17 mouse cellular contexts compared by ENCODE assay signal in genomic region chr7:66544352-66545053, GRCm38 (mm10).
DNase-seq lines count a peak whose midpoint lies in the region; ATAC-seq lines count a peak whose summit lies in the region.
"Had no signal": no experiment of that assay in that cellular context is flagged by ENCODE, and none has a peak within 500 bp of the region (broad histone marks: within the 10 kb centered on the region; RNA-seq: fewer than 3 reads in every experiment).

No protein-coding gene starts in this region.

- peak; percentile 85 for DNase-seq in heart, adult 11 months
- DNase-seq in liver, embryonic 13.5 days, result peak; percentile 1
- peak; percentile 84 for DNase-seq in ZHBTc4 (ENCODE audit: low read depth, low spot score)
- peak; percentile 15 for DNase-seq in retina, postnatal 1 day
- DNase-seq in urinary bladder, postnatal 4 days (ENCODE audit: low spot score in 2 of 2), result no peak
- no peak for DNase-seq in cerebellum, adult 9-11 months
- DNase-seq: B cell, adult 2 months; cerebellum, adult 11 months; gastrocnemius, adult 2 months; thymus, postnatal 36 days had no signal

- H3K4me1 ChIP-seq in heart, embryonic 11.5 days (ENCODE audit: control insufficient read depth, insufficient read depth, low read length), result no peaks in the 10 kb centered on the region
- H3K4me1 ChIP-seq in liver, embryonic 13.5 days (replicated peaks), result peaks cover 3% of the 10 kb centered on the region; the same call in 1 of the 2 replicates
- no peaks in the 10 kb centered on the region for H3K4me1 ChIP-seq in liver, embryonic 12.5 days
- H3K4me1 ChIP-seq: forebrain, embryonic 13.5 days; midbrain, embryonic 10.5 days; stomach, embryonic 15.5 days had no signal

- no peak overlapping the region for H3K4me3 ChIP-seq in heart, embryonic 11.5 days (ENCODE audit: low read depth, low read length)
- no peak overlapping the region for H3K4me3 ChIP-seq in liver, embryonic 13.5 days (replicated peaks)
- no peak overlapping the region for H3K4me3 ChIP-seq in liver, embryonic 12.5 days
- H3K4me3 ChIP-seq: forebrain, embryonic 13.5 days; gastrocnemius, adult 2 months; limb, embryonic 15.5 days; midbrain, embryonic 10.5 days; stomach, embryonic 15.5 days had no signal

- 75% methylated on average over 11 of the region's 11 CpGs for WGBS in heart, embryonic 11.5 days (ENCODE audit: insufficient replicate concordance)
- 64% methylated on average over 11 of the region's 11 CpGs for WGBS in liver, embryonic 13.5 days (ENCODE audit: insufficient replicate concordance)
- WGBS in liver, embryonic 12.5 days (ENCODE audit: insufficient replicate concordance), result 67% methylated on average over 11 of the region's 11 CpGs

- H3K27ac ChIP-seq in heart, embryonic 11.5 days (ENCODE audit: low read depth, low read length), result no peak overlapping the region
- no peak overlapping the region for H3K27ac ChIP-seq in liver, embryonic 13.5 days
- no peak overlapping the region for H3K27ac ChIP-seq in liver, embryonic 12.5 days
- H3K27ac ChIP-seq: forebrain, embryonic 13.5 days; gastrocnemius, adult 2 months; limb, embryonic 15.5 days; midbrain, embryonic 10.5 days; stomach, embryonic 15.5 days had no signal

- no peaks in the 10 kb centered on the region for H3K27me3 ChIP-seq in heart, embryonic 11.5 days (ENCODE audit: control insufficient read depth, insufficient read depth, low read length)
- no peaks in the 10 kb centered on the region for H3K27me3 ChIP-seq in liver, embryonic 13.5 days
- H3K27me3 ChIP-seq in liver, embryonic 12.5 days (replicated peaks), result no peaks in the 10 kb centered on the region
- H3K27me3 ChIP-seq: forebrain, embryonic 13.5 days; limb, embryonic 15.5 days; stomach, embryonic 15.5 days had no signal

- no peaks in the 10 kb centered on the region for H3K36me3 ChIP-seq in heart, embryonic 11.5 days (ENCODE audit: control insufficient read depth, insufficient read depth, low read length)
- no peaks in the 10 kb centered on the region for H3K36me3 ChIP-seq in liver, embryonic 13.5 days
- H3K36me3 ChIP-seq in liver, embryonic 12.5 days, result no peaks in the 10 kb centered on the region
- H3K36me3 ChIP-seq: limb, embryonic 15.5 days; midbrain, embryonic 10.5 days; stomach, embryonic 15.5 days had no signal

- H3K9me3 ChIP-seq in heart, embryonic 11.5 days (replicated peaks; ENCODE audit: control insufficient read depth, low read length), result no peaks in the 10 kb centered on the region
- H3K9me3 ChIP-seq in liver, embryonic 13.5 days (replicated peaks), result no peaks in the 10 kb centered on the region
- no peaks in the 10 kb centered on the region for H3K9me3 ChIP-seq in liver, embryonic 12.5 days (replicated peaks)
- H3K9me3 ChIP-seq: forebrain, embryonic 13.5 days; limb, embryonic 15.5 days; midbrain, embryonic 10.5 days; stomach, embryonic 15.5 days had no signal

- no peak overlapping the region for H3K4me2 ChIP-seq in heart, embryonic 11.5 days
- H3K4me2 ChIP-seq in liver, embryonic 13.5 days, result no peak overlapping the region
- H3K4me2 ChIP-seq in liver, embryonic 12.5 days, result no peak overlapping the region
- H3K4me2 ChIP-seq: forebrain, embryonic 13.5 days; limb, embryonic 15.5 days; stomach, embryonic 15.5 days had no signal

- no peak for ATAC-seq in heart, embryonic 11.5 days (replicated peaks; ENCODE audit: insufficient number of reproducible peaks, low FRiP score, low TSS enrichment)
- ATAC-seq in liver, embryonic 13.5 days (ENCODE audit: low read depth), result no peak
- ATAC-seq in liver, embryonic 12.5 days, result no peak
- ATAC-seq: forebrain, embryonic 13.5 days; inflammation-experienced regulatory T-cells, adult 6 months had no signal

- no peak overlapping the region for H3K9ac ChIP-seq in heart, embryonic 11.5 days (ENCODE audit: low read depth, low read length)
- H3K9ac ChIP-seq in liver, embryonic 13.5 days, result no peak overlapping the region
- H3K9ac ChIP-seq in liver, embryonic 12.5 days, result no peak overlapping the region
- H3K9ac ChIP-seq: forebrain, embryonic 13.5 days; limb, embryonic 15.5 days; stomach, embryonic 15.5 days had no signal

Comparison
In these comparisons a context has a peak if more than half of its experiments do, and no peak if none do; other contexts are left out.
1. DNase-seq: peak in heart, adult 11 months (single experiment), liver, embryonic 13.5 days (single experiment), ZHBTc4 (single experiment) and retina, postnatal 1 day (single experiment); none in urinary bladder, postnatal 4 days (0 of 2) and cerebellum, adult 9-11 months (single experiment).